Comparison of ENCODE assay signal across 29 mouse cellular contexts in the genomic region with DNA sequence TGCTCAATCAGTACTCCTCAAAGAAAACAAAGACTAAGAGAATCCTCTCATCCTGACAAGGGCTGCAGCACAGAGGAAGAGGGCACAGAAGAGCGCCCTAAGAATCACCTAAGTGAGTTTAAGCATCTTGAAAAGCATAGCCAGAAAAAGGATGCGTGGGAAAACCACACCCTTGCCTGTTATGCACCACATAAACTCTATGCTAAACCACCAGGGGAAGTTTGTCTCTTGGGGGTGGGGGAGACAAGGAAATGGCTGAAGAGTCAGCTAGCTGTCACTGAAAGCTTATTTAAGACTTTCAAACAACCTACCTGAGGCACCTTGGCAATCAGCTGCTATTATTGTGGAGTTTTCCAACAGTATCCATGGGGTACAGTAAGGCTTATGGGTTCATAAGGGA. TPM values are rescaled to one million over a fixed set of nuclear protein-coding genes. Genes with fewer than 3 reads are reported as not detected.
DNase-seq lines count a peak whose midpoint lies in the region; ATAC-seq lines count a peak whose summit lies in the region.
"Had no signal": no experiment of that assay in that cellular context is flagged by ENCODE, and none has a peak within 500 bp of the region (broad histone marks: within the 10 kb centered on the region; RNA-seq: fewer than 3 reads in every experiment).

No protein-coding gene starts in this region.

- no peaks in the 10 kb centered on the region for H3K27me3 ChIP-seq in forebrain, embryonic 10.5 days (ENCODE audit: poor library complexity, severe bottlenecking)
- H3K27me3 ChIP-seq: heart, embryonic 12.5 days; heart, embryonic 15.5 days; intestine, embryonic 15.5 days had no signal

- H3K36me3 ChIP-seq in forebrain, embryonic 10.5 days (replicated peaks), result no peaks in the 10 kb centered on the region
- H3K36me3 ChIP-seq: heart, embryonic 12.5 days; heart, embryonic 15.5 days; intestine, embryonic 15.5 days had no signal

- H3K4me3 ChIP-seq in forebrain, embryonic 10.5 days, result no peak overlapping the region
- H3K4me3 ChIP-seq: heart, embryonic 12.5 days; heart, embryonic 15.5 days; intestine, embryonic 15.5 days had no signal

- ATAC-seq in activated CD4-positive, CD25-positive, alpha-beta regulatory T cell, adult 4 months, result peak; percentile 49
- ATAC-seq in inflammation-experienced regulatory T-cells, adult 6 months, result peak; percentile 52
- ATAC-seq: forebrain, embryonic 14.5 days; forebrain, postnatal 0 days; hindbrain, postnatal 0 days; intestine, embryonic 15.5 days had no signal

- no peaks in the 10 kb centered on the region for H3K9me3 ChIP-seq in forebrain, embryonic 10.5 days
- H3K9me3 ChIP-seq: heart, embryonic 12.5 days; heart, embryonic 15.5 days; intestine, embryonic 15.5 days had no signal

- DNase-seq in CD4-positive helper T cell, adult 2 months (ENCODE audit: low read depth, low spot score), result peak; percentile 21
- no peak for DNase-seq in frontal cortex, postnatal 36 days (ENCODE audit: low spot score in 2 of 2)
- no peak for DNase-seq in forebrain, embryonic 10.5 days (ENCODE audit: extremely low spot score, low spot score)
- DNase-seq in urinary bladder, postnatal 10 days (ENCODE audit: low spot score), result no peak
- DNase-seq: adrenal gland, adult 8-10 months; adrenal gland, postnatal 25 days; cerebellum, adult 11-12 months; cerebellum, adult 8-10 months; cerebellum, postnatal 10 days; cerebellum, postnatal 36 days; forebrain, postnatal 0 days; gastrocnemius, postnatal 25 days; heart, adult 18-20 months; heart, postnatal 10 days; heart, postnatal 4 days; kidney, adult 11 months had no signal

- H3K27ac ChIP-seq in forebrain, embryonic 10.5 days, result no peak overlapping the region
- H3K27ac ChIP-seq: heart, embryonic 15.5 days; hindbrain, embryonic 14.5 days; hindbrain, postnatal 0 days; intestine, embryonic 15.5 days had no signal

- 85% methylated on average over 2 of the region's 2 CpGs for WGBS in forebrain, embryonic 10.5 days

- H3K4me1 ChIP-seq in forebrain, embryonic 10.5 days, result peaks cover 5% of the 10 kb centered on the region; the same call in 1 of the 2 replicates
- H3K4me1 ChIP-seq: heart, embryonic 12.5 days; heart, embryonic 15.5 days; intestine, embryonic 15.5 days had no signal

RNA-seq across cellular contexts. Expression of a gene that starts 45.6 kb away (rescaled TPM):
- not detected for polyA plus RNA-seq in activated CD4-positive, CD25-positive, alpha-beta regulatory T cell, adult 4 months (2017; shearing (Covaris generic))
- not detected for polyA plus RNA-seq in inflammation-experienced regulatory T-cells, adult 6 months (2017; shearing (Covaris generic))
- polyA plus RNA-seq in forebrain, embryonic 10.5 days (2016; fragmentation: Nextera tagmentation; extraction: Ambion mirVana), result not detected in 2 replicates
- polyA plus RNA-seq: C2C12; embryonic facial prominence, embryonic 11.5 days; embryonic facial prominence, embryonic 14.5 days; forebrain, embryonic 11.5 days; forebrain, embryonic 14.5 days; forebrain, postnatal 0 days; heart, embryonic 12.5 days; heart, embryonic 15.5 days; hindbrain, embryonic 11.5 days; hindbrain, postnatal 0 days had no signal
